Mouse (Mus musculus) right cerebral cortex, postnatal 25 days (tissue): Measurements from ENCODE around the gene Kdm5b.

Experiments used
- DNase-seq: peaks from one replicate; pipeline ENCODE4 v3.0.0; 2022

Gene Kdm5b

GRCm38 (mm10) chr1:134597339-134598054 is 37.5 kb downstream of the Kdm5b start:
- no peak for DNase-seq

- no peak for DNase-seq
These were observed 44.1 kb downstream of the Kdm5b start for GRCm38 (mm10) chr1:134604086-134604485.

GRCm38 (mm10) chr1:134605670-134606069 is 45.7 kb downstream of the Kdm5b start:
- DNase-seq = no peak

- no peak for DNase-seq
These were observed 46.4 kb downstream of the Kdm5b start for GRCm38 (mm10) chr1:134606381-134606780.

- DNase-seq = no peak
These were observed 47.3 kb downstream of the Kdm5b start for GRCm38 (mm10) chr1:134607279-134607678.

- no peak for DNase-seq
These were observed 49.2 kb downstream of the Kdm5b start for GRCm38 (mm10) chr1:134609172-134609571.

GRCm38 (mm10) chr1:134614554-134614953 is 54.6 kb downstream of the Kdm5b start:
- no peak for DNase-seq

GRCm38 (mm10) chr1:134614988-134615387 is 55.0 kb downstream of the Kdm5b start:
- no peak for DNase-seq

- DNase-seq = no peak
These were observed 57.7 kb downstream of the Kdm5b start for GRCm38 (mm10) chr1:134617656-134618055.

- DNase-seq = no peak
These were observed 65.4 kb downstream of the Kdm5b start for GRCm38 (mm10) chr1:134625325-134625724.

- no peak for DNase-seq
These were observed 69.5 kb downstream of the Kdm5b start for GRCm38 (mm10) chr1:134629455-134629854.

GRCm38 (mm10) chr1:134634296-134634695 is 74.3 kb downstream of the Kdm5b start:
- DNase-seq = no peak

- no peak for DNase-seq
These were observed 76.3 kb downstream of the Kdm5b start for GRCm38 (mm10) chr1:134636245-134636644.

- peak; percentile 31 for DNase-seq
These were observed 76.7 kb downstream of the Kdm5b start for GRCm38 (mm10) chr1:134636684-134637083.

- DNase-seq = peak; percentile 25
These were observed 78.1 kb downstream of the Kdm5b start for GRCm38 (mm10) chr1:134638041-134638440.

GRCm38 (mm10) chr1:134638522-134638921 is 78.6 kb downstream of the Kdm5b start:
- DNase-seq = peak; percentile 30

- DNase-seq = no peak
These were observed 79.5 kb downstream of the Kdm5b start for GRCm38 (mm10) chr1:134639460-134639859.

- no peak for DNase-seq
These were observed 81.5 kb downstream of the Kdm5b start for GRCm38 (mm10) chr1:134641507-134641906.

GRCm38 (mm10) chr1:134643702-134644101 is 83.7 kb downstream of the Kdm5b start:
- no peak for DNase-seq

GRCm38 (mm10) chr1:134645408-134646200 is 85.6 kb downstream of the Kdm5b start:
- no peak for DNase-seq

GRCm38 (mm10) chr1:134646261-134646962 is 86.4 kb downstream of the Kdm5b start, which contains the start of gene Syt2:
Gene Syt2, plus strand, starts transcription at chr1:134646677.
- peak; percentile 46 for DNase-seq

- no peak for DNase-seq
These were observed 87.0 kb downstream of the Kdm5b start for GRCm38 (mm10) chr1:134646963-134647282.

GRCm38 (mm10) chr1:134647591-134647990 is 87.6 kb downstream of the Kdm5b start:
- no peak for DNase-seq

GRCm38 (mm10) chr1:134650816-134651215 is 90.8 kb downstream of the Kdm5b start:
- DNase-seq = no peak
